Mouse (Mus musculus) megakaryocyte, adult 5-6 weeks (primary cell): ENCODE measurements around the gene Gm1673. TPM values are rescaled to one million over a fixed set of nuclear protein-coding genes. Genes with fewer than 3 reads are reported as not detected.
"Not testable (repeated sequence)": the region's sequence is repeated elsewhere in the genome, so short reads cannot be mapped to it uniquely, and the experiment has no call there.

Experiments used
- ATAC-seq: 2 replicates; pipeline ENCODE4 v1.8.0; 2016; ENCODE audit warnings: mild to moderate bottlenecking, inconsistent platforms; ENCODE audit not compliant: poor library complexity, severe bottlenecking
- total RNA-seq, 2 experiments: library from RNA; stranded (forward) in 1 of 2; stranded (reverse) in 1 of 2; fragments of 153-499, 151-499 nt in 1 of 2; fragments of 221-1000, 200-1000 nt in 1 of 2; gene quantifications; 2 replicates each; pipeline versions ENCODE4 v1.2.3 to v1.2.4; 2015 to 2017

Gm1673 gene
- total RNA-seq (2015) (0.48 and 1.5 TPM in 2 replicates), total RNA-seq (2017) (2.0 and 3.8 TPM in 2 replicates)

GRCm38 (mm10) chr5:33983309-33984121, at the start of gene Gm1673:
Gene Gm1673, plus strand, starts transcription at chr5:33983433.
- ATAC-seq = peak; percentile 71

GRCm38 (mm10) chr5:33934081-33934480, 49.2 kb upstream of the Gm1673 start:
- ATAC-seq = no peak

DNA sequence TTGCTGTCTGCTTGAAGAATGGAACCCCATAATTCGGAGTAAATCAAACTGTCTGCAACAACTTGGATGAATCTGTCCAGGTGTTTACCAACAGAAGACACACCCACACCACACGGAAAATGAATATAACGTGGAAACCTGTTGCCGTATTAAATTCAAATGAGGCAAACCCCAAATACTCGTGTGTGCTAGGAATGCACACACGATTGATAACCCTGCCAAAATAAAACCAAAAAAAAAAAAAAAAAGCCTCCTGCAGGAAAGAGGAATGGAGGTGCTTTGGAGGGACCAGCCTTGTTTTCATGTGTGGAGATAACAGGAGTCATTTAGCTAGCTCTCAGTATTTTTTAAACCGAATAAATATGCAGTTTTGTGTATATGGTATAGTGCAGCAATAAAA, 48.4 kb upstream of the Gm1673 start:
- no peak for ATAC-seq

- no peak; the same call in 1 of the 2 replicates for ATAC-seq
These were observed 47.5 kb upstream of the Gm1673 start for GRCm38 (mm10) chr5:33935700-33936111.

- peak; percentile 89 for ATAC-seq
These were observed 47.0 kb upstream of the Gm1673 start, which contains the start of gene Nelfa for GRCm38 (mm10) chr5:33936120-33936707. Gene Nelfa, minus strand, starts transcription at chr5:33936413.

GRCm38 (mm10) chr5:33937230-33937629, 46.0 kb upstream of the Gm1673 start:
- ATAC-seq = no peak

DNA sequence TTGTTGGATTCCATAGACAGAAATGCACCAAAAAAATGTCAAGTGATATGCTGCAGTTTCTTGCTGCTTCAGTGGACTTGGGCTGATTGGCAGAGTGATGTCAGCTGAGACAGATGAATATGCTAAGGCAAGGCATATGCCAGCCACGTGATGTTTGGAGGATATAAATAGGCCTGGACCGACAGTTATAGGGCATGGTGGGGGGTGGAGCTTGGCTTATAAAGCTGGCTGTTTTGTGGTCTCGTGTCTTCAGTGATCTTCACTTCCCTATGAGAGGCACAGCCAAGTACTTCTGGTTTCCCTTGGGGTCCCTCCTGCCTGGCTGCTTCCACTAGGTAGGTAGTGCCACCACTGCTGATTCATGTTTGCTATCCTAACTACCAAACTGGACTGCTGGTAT, 44.8 kb upstream of the Gm1673 start:
- peak; percentile 50 for ATAC-seq

DNA sequence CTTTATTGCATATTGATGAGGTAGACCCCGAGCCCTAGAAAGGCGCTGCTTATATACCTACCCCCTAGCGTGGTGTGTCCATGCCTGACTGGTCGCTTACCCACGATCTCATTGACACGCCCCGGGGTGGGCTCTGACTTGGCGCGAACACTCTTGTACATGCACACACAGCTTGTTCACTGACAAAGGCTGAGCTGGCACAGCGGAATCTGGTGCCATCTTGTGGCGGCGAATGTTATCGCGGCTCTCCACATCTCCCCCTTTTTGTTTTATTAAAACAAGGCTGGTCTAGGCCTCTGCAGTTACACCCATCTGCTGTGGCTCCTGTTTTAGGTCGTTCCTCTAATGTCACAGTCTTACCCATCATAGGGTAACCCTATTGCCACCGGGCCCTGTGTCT, 36.2 kb upstream of the Gm1673 start:
- not testable (repeated sequence) for ATAC-seq

GRCm38 (mm10) chr5:33948314-33948713, 34.9 kb upstream of the Gm1673 start:
- ATAC-seq = no peak

GRCm38 (mm10) chr5:33953471-33954185, 29.6 kb upstream of the Gm1673 start:
- ATAC-seq = no peak

- peak; percentile 97 for ATAC-seq
These were observed 28.9 kb upstream of the Gm1673 start for GRCm38 (mm10) chr5:33954354-33954753.

DNA sequence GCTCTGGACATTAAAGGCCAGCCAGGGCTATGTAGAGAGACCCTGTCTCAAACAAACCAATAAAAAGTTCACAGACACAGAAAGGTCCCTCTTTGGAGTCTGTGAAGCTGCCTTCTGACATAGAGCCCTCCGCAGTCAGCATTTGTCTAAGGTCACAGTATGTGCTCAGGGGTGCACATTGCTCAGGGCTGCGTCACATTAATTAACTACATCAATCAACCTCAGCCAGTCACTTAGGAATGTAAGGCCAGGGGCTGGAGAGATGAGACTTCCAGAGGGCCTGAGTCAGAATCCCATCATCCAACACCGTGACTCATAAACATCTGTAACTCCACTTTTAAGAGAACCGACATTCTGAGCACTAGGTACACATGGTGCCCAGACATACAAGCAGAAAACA, 27.4 kb upstream of the Gm1673 start:
- ATAC-seq = no peak

GRCm38 (mm10) chr5:33959382-33959781, 23.9 kb upstream of the Gm1673 start:
- no peak for ATAC-seq

DNA sequence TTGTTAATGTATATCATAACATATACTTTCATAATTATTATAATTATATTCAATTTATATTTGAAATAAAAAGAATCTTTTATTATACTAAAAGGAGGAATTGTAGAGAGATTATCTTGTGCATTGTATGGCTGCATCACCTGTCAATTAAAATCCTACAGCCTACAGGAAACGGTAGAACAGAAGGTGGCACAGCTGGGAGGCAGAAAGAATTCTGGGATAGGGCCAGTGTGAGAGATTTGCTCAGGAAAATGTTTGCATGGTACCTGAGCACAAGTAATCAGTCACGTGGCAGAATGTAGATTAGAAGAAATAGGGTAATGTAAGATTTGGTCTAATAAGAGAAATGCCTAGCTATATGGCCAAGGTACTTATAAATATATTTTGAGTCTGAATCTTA, 8.5 kb upstream of the Gm1673 start:
- no peak for ATAC-seq

GRCm38 (mm10) chr5:33976267-33976666, 7.0 kb upstream of the Gm1673 start:
- ATAC-seq = no peak

- peak; percentile 10; the same call in 1 of the 2 replicates for ATAC-seq
These were observed 438 bp upstream of the Gm1673 start for GRCm38 (mm10) chr5:33982731-33983259.

DNA sequence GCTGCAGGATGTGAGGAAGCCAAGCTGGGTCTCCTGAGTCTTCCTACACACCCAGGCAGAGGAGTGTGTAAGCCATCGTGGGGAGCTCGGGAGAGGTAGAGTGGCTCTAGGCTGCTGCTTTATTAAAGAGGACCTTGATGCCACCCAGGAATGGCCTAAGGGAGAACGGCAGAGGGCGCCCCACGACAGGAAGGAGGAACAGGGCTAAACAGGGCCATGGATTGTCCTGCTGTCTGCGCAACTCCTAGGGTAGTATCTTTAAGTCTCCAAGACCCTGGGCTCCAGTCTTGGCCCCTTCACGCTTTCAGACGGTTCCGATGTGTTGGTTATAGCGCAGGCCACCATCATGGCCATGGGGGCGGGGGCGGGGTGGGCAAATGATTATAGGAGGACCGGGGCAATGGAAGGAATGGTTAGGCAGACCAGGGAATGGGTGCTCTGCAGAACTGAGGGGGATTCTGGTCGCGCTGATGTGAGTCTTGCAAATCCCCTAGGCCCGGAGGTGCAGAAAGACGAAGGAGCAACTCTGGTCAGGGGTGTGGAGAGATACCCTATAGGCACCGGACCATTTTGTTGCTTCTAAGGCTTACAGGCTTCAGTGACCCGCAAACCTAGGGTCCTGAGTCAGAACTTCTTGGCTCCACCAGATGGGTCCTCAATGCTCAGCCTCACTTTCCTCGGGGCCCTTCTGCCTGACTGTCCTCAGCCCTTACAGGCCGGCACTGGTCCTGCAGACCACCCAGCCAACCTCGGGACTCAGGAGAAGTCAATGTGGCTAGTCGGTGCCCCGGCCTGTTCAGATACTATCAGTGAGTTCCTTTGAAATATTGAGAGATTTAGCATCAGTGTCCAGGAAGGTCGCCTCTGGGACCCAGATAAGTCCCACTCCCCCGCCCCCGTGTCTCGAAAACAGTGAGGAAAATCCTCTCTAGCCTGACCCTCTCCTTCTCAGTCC, 11.7 kb downstream of the Gm1673 start:
- ATAC-seq = peak; percentile 33

DNA sequence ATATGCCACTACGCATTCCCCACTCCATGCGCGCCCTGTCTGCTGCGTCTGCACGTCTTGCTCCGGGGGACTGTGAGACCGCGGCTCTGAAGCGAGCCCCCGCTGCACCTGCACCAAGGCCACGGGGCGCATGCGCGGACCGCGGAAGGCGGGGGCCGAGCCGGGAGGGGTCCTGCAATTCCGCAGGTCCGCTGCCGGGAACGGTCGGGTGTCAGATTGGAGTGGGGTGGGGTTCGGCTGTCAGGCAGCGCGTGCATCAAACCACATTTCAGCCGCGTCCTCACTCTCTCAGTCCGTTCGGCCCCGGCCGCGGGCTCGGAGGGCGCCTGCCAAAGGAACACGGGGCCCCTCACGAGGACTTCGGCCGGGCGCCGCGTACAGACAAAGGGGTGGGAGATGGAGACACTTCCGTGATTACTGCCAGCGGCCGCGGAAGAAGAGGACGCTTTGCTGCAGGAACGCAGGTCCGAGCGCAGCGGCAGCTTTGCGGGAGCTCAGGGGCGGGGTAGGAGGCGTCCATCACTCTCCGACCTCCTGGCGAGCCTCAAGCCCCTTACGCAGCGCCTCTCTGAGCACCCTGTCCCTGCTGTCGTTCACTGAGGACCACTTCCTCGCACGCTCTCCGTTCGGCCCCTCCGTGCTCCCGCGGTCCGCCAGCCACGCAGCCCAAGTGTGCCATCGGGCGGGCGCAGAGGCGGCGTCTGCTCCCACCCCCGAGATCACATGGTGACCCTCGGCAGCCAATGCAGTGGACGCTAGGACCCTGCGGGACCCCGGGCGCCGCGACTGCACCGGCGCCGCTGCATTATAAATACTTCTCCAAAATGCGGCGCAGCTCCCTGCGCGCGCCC, 12.8 kb downstream of the Gm1673 start, which contains the start of gene Nat8l:
Nat8l (plus strand) TSS at position 142 of the 851 bp plus-strand sequence.
- ATAC-seq = peak; percentile 82

GRCm38 (mm10) chr5:33996694-33997045, 13.4 kb downstream of the Gm1673 start:
- ATAC-seq = no peak
